Mouse (Mus musculus) spleen, adult 2 months (tissue): ENCODE measurements around the gene Hint1.

Source experiments
- CTCF ChIP-seq: fragments of 200-500 bp; IDR thresholded peaks from 2 replicates; pipeline ENCODE4 v1.5.1; 2011; ENCODE audit warnings: mild to moderate bottlenecking, inconsistent platforms; ENCODE audit not compliant: insufficient read depth, insufficient read length, insufficient replicate concordance; ENCODE audit errors: extremely low read depth
- POLR2A ChIP-seq: fragments of 200-500 bp; IDR thresholded peaks from 2 replicates; pipeline ENCODE4 v1.6.1; 2011; ENCODE audit warnings: low read depth, low read length, inconsistent platforms

DNA sequence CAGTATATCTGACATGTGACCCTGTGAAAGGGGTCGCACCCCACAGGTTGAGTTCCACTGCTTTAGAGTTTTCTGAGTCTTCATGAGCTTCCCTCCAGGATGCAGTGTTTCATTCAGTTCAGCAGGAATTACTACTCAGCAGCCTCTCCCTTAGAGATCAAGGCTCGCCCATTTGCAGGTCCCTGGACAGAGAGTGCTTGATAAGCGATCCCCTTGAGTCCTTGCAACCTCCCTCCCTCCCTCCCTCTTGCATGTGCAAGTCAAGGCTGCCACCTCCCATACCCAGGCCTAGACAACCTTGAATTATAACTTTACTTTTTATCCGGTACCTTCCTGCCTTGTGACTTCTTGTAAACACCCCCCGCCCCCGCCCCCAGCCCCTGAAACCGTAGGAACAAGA is 46.7 kb upstream of the Hint1 start:
- no peak for TF ChIP-seq POLR2A
- TF ChIP-seq CTCF = no peak
